Mouse (Mus musculus) neural tube, embryonic 11.5 days (tissue): Measurements from ENCODE around the gene Cct2. TPM values are rescaled to one million over a fixed set of nuclear protein-coding genes. Genes with fewer than 3 reads are reported as not detected.
A peak's percentile ranks its signal among the peaks of the same experiment; 100 is the strongest.

ENCODE experiments used
- ATAC-seq: fragments of 200-750 bp; cut with Nextera tagmentation; 2 replicates; pipeline ENCODE4 v1.8.0; 2017; ENCODE audit warnings: moderate number of reproducible peaks, mild to moderate bottlenecking, moderate TSS enrichment, moderate library complexity; ENCODE audit not compliant: insufficient read depth, low FRiP score, low TSS enrichment
- DNase-seq: peaks from one replicate; pipeline ENCODE4 v3.0.0-alpha.2; 2015; ENCODE audit warnings: low spot score
- H3K27ac ChIP-seq: fragments of 300-500 bp; sonication (generic); 2 replicates; pipeline ENCODE4 v1.5.1; 2014; ENCODE audit warnings: low read depth, mild to moderate bottlenecking, low read length
- H3K27me3 ChIP-seq: fragments of 300-500 bp; sonication (generic); 2 replicates; pipeline ENCODE4 v1.6.1; 2014; ENCODE audit warnings: mild to moderate bottlenecking, low read length, mixed read lengths; ENCODE audit not compliant: control insufficient read depth, insufficient read depth
- H3K36me3 ChIP-seq: fragments of 300-500 bp; sonication (generic); 2 replicates; pipeline ENCODE4 v1.6.1; 2014; ENCODE audit warnings: mild to moderate bottlenecking, low read length, moderate library complexity, mixed read lengths; ENCODE audit not compliant: control insufficient read depth, insufficient read depth
- H3K4me1 ChIP-seq: fragments of 300-500 bp; sonication (generic); 2 replicates; pipeline ENCODE4 v1.6.1; 2014; ENCODE audit warnings: low read length, mixed read lengths; ENCODE audit not compliant: control insufficient read depth, insufficient read depth
- H3K4me2 ChIP-seq: fragments of 300-500 bp; sonication (generic); 2 replicates; pipeline ENCODE4 v1.6.1; 2014; ENCODE audit warnings: low read depth, mild to moderate bottlenecking, moderate library complexity
- H3K4me3 ChIP-seq: fragments of 300-500 bp; sonication (generic); 2 replicates; pipeline ENCODE4 v1.5.1; 2014; ENCODE audit warnings: low read depth, low read length
- H3K9ac ChIP-seq: fragments of 300-500 bp; sonication (generic); 2 replicates; pipeline ENCODE4 v1.6.1; 2014; ENCODE audit warnings: mild to moderate bottlenecking, low read length
- H3K9me3 ChIP-seq: fragments of 300-500 bp; sonication (generic); 2 replicates; pipeline ENCODE4 v1.6.1; 2016; ENCODE audit warnings: low read length; ENCODE audit not compliant: control insufficient read depth
- WGBS: fragments of 180-500 bp; shearing (Covaris S2); extraction: QIAGEN DNeasy Blood & Tissue Kit; methylation state at CpG from one replicate; pipeline ENCODE4 v1.1.7; 2014; 5-methylcytosine and 5-hydroxymethylcytosine counted together
- polyA plus RNA-seq: library from polyadenylated mRNA; unstranded; fragments of >200 nt; fragmentation: Nextera tagmentation; extraction: Ambion mirVana; gene quantifications from 2 replicates; pipeline ENCODE4 v1.2.1, GENCODE M21; 2014

Cct2 gene
- polyA plus RNA-seq, 1 experiment from 2014 or later = 353 TPM

DNA sequence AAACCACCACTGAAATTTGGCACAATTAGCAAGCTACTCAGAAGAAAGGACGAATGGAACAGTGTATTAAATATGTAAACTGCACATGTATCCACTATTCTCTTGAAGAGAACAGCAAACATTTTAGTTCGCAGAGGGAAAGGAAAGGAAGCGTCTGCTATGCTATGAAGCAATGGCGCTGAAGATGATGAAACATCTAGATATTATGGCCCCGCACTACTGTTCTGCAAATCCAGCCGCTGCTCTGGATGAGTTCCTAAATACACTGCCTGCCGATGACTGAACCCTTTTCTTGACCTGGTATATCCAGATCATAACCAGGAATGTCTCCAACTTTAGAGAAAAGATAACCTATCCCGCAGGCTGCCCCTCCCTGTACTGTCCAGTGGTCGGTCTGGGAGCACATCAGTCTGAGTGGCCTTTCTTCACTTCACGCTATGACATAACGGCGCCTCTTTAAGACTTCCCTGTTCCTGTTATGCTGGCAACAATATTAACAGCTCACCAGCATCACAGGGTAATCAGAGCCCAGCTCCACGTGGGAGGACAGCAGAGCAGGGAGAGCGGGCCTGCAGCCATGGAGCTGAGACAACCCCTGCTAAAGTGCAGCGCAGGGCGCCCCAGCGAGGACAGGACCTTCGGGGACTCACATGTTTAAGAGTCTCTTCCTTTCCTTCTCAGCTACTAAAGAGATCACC is 8.7 kb upstream of the Cct2 start:
- no peak overlapping the region for H3K9ac ChIP-seq
- H3K36me3 ChIP-seq = peaks cover 14% of the 10 kb centered on the region
- no peak overlapping the region for H3K4me2 ChIP-seq
- no peak overlapping the region for H3K4me3 ChIP-seq
- 95% methylated on average over 18 of the region's 18 CpGs for WGBS
- H3K4me1 ChIP-seq = no peaks in the 10 kb centered on the region
- H3K27ac ChIP-seq = no peak overlapping the region
- no peak for DNase-seq
- no peak for ATAC-seq
- no peaks in the 10 kb centered on the region for H3K9me3 ChIP-seq
- H3K27me3 ChIP-seq = no peaks in the 10 kb centered on the region

DNA sequence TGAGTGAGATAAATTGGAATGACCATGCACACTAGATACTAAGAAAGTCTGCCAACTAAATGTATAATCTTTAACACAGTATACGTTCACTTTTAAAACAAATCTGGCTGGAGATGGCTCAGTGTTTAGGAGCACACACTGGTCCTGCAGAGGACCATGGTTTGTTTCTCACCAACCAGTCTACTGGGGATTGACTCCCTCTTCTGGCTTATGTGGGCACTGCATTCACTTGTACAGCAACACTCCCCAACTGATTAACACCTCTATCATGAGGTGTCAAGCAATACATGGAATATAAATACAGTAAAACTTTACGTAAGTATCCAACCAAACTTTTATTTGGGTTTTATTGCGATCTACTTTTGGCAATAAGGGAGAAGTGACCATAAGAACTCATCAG is 5.5 kb upstream of the Cct2 start:
- no peak overlapping the region for H3K4me3 ChIP-seq
- no peak overlapping the region for H3K4me2 ChIP-seq
- WGBS = 95% methylated on average over 3 of the region's 3 CpGs
- H3K36me3 ChIP-seq = peaks cover 7% of the 10 kb centered on the region; the same call in 1 of the 2 replicates
- no peaks in the 10 kb centered on the region for H3K27me3 ChIP-seq
- H3K27ac ChIP-seq = no peak overlapping the region
- no peaks in the 10 kb centered on the region for H3K4me1 ChIP-seq
- no peak for ATAC-seq
- no peaks in the 10 kb centered on the region for H3K9me3 ChIP-seq
- no peak overlapping the region for H3K9ac ChIP-seq
- DNase-seq = no peak

DNA sequence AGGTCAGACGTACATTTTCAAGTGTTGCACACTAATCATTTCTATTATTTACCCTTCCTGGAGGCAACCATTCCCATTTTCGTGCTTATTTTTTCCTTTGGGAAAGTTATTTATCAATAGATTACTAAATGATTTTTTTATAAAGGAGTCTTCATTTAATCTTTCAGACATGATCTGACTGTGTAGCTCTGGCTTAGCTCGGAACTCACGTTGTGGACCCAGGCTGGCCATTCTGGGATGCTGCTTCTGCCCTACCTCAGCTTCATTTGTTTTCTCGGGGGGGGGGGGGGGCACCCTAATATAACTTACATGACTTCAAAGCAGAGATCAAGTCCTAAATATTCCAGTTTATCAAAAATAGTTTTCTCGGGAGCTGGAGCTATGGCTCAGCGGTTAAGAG is 462 bp upstream of the Cct2 start:
- no peak for DNase-seq
- ATAC-seq = peak; percentile 49; the same call in 1 of the 2 replicates
- H3K9ac ChIP-seq = peak overlapping the region; percentile 42; the same call in 1 of the 2 replicates

DNA sequence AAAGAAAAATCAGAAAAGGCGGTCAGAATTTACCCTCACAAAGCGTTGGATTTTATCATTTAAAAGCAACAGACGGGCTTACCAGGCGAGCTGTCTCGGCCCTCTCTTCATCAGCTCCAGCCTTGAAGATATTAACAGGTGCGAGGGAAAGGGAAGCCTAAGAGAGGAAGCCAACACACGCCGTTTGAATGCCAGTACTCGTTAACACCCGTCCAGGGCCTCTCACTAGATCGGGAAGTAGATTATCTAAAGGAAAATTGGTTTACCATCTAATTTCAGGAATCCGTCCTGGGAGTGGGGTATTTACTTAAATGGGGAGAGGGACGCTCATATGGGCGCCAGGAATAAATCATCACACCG is 740 bp downstream of the Cct2 start:
- Histone ChIP-seq H3K4me3 (peak overlapping the region; percentile 87), H3K27ac (peak overlapping the region; percentile 67; the same call in 1 of the 2 replicates), H3K9me3 (no peaks in the 10 kb centered on the region), H3K4me2 (peak overlapping the region; percentile 95), H3K9ac (peak overlapping the region; percentile 82), H3K36me3 (peaks cover 15% of the 10 kb centered on the region), H3K27me3 (no peaks in the 10 kb centered on the region), H3K4me1 (peaks cover 4% of the 10 kb centered on the region; the same call in 1 of the 2 replicates)
- no peak for ATAC-seq
- no peak for DNase-seq
- 3% methylated on average over 15 of the region's 15 CpGs for WGBS

More for the DNA sequence above, 462 bp upstream of the Cct2 start:
- Histone ChIP-seq H3K27ac (no peak overlapping the region), H3K9me3 (no peaks in the 10 kb centered on the region), H3K27me3 (no peaks in the 10 kb centered on the region), H3K36me3 (peaks cover 11% of the 10 kb centered on the region), H3K4me3 (0 out of 2 replicates have a peak overlapping the region, but pooled peaks have one; percentile 12), H3K4me2 (peak overlapping the region; percentile 36), H3K4me1 (peaks cover 4% of the 10 kb centered on the region; the same call in 1 of the 2 replicates)
- WGBS = 12% methylated on average over 7 of the region's 7 CpGs

DNA sequence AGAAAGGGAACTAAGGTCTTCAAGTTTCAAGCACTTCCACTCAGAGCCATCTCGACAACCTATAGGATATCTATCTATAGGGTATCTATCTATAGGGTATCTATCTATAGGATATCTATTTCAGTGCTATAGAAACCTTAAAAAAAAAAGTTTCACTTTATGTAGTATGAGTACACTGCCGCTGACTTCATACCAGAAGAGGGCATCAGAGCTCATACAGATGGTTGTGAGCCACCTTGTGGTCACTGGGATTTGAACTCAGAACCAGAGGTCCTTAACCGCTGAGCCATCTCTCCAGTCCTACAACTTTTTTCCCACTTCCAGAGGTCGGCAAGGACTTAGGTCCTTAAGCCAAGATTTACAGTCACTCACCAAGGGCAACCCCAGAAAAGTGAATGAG is 7.9 kb downstream of the Cct2 start:
- Histone ChIP-seq H3K9ac (no peak overlapping the region), H3K36me3 (peaks cover 46% of the 10 kb centered on the region), H3K4me2 (no peak overlapping the region), H3K27ac (no peak overlapping the region), H3K4me1 (no peaks in the 10 kb centered on the region), H3K4me3 (no peak overlapping the region), H3K9me3 (no peaks in the 10 kb centered on the region), H3K27me3 (no peaks in the 10 kb centered on the region)
- 92% methylated on average over 4 of the region's 4 CpGs for WGBS
- ATAC-seq (no peak), DNase-seq (no peak)

DNA sequence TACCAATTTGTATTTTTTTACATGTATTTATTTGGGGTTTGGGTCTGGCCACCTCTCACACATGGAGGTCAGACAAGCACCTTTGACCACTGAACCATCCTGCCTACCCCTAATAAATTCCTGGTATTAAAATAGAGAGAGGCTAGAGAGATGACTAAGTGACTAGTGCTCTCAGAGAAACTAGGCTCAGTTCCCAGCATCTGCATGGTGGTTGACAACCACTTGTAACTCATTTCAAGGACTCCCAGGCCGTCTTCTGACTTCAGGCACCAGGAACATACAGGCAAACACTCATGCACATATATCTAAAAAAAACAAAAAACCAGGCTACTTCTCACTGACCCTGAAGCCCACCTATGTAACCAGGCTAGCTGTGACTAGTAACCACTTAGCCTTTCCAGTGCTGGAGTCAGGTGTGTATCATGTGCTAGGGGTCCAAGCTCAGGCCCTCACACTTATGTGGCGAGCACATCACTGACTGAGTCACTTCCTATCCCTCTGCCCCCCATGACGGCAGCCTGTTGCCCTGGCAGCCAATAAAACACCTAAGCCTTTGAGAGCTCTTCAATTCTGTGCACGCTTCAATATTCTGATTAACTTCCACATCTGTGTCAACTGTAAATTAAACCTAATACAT is 13.5 kb downstream of the Cct2 start:
- Histone ChIP-seq H3K4me2 (no peak overlapping the region), H3K4me1 (no peaks in the 10 kb centered on the region), H3K4me3 (no peak overlapping the region), H3K9me3 (no peaks in the 10 kb centered on the region), H3K27ac (no peak overlapping the region), H3K9ac (no peak overlapping the region), H3K27me3 (no peaks in the 10 kb centered on the region), H3K36me3 (peaks cover 19% of the 10 kb centered on the region)
- DNase-seq (no peak), ATAC-seq (no peak)
- WGBS = 82% methylated on average over 4 of the region's 4 CpGs

DNA sequence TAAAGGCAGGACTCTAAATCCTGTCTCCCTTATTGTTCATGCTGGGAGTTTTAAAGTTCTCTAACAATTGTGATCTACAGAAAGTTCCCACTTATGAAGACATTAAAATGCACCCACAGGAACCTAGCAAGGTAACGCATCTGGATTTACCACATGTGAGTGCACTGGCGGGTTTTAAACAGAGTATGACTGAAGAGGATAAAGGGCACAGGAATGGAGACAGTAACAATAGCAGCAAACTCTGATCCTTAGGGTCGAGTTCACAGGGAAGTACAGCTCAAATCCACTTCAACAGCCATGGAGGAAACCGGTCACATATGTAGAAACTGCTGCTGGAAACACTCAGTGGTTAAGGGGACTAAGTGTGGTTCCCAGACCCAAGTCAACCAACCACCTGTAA is 14.4 kb downstream of the Cct2 start:
- no peaks in the 10 kb centered on the region for H3K9me3 ChIP-seq
- H3K36me3 ChIP-seq = peaks cover 16% of the 10 kb centered on the region
- no peak overlapping the region for H3K9ac ChIP-seq
- H3K27ac ChIP-seq = no peak overlapping the region
- H3K27me3 ChIP-seq = no peaks in the 10 kb centered on the region
- no peak for ATAC-seq
- H3K4me1 ChIP-seq = no peaks in the 10 kb centered on the region
- WGBS = 79% methylated on average over 4 of the region's 4 CpGs
- DNase-seq = no peak
- H3K4me2 ChIP-seq = no peak overlapping the region
- H3K4me3 ChIP-seq = no peak overlapping the region

DNA sequence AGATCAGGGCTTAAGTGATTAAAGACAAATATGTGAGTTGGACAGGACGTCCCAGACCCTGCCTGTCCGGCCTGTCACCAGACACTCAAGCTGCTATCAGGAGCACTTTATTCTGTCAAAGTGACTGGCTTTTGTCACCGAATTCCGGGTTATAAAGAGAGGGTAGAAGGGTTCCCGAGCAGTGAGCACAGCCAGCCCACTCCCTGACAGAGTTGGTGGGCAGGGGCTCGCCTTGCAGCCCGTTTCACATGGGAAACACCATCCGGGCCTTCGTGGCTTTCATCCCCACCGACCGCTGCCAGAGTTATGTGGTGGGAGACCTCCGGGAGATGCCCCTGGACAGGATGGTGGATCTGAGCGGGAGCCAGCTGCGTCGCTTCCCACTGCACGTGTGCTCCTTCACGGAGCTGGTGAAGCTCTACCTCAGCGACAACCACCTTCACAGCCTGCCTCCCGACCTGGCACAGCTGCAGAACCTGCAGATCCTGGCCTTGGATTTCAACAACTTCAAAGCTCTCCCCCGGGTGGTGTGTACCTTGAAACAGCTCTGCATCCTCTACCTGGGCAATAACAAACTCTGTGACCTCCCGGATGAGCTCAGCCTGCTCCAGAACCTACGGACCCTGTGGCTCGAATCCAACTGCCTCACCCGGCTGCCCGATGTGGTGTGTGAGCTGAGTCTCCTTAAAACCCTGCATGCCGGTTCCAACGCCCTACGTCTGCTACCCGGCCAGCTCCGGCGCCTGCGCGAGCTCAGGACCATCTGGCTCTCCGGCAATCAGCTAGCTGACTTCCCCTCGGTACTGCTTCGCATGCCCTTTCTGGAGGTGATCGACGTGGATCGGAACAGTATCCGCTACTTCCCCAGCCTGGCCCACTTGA is 18.2 kb downstream of the Cct2 start, which contains the start of gene Lrrc10:
TSS of gene Lrrc10 (plus strand) at position 167 of the 882 bp plus-strand sequence.
- DNase-seq (peak; percentile 39), ATAC-seq (no peak)
- H3K27ac ChIP-seq = no peak within 1 kb of the TSS
- no peaks in the 10 kb centered on the region for H3K4me1 ChIP-seq
- no peak within 1 kb of the TSS for H3K9ac ChIP-seq
- H3K4me2 ChIP-seq = peak within 1 kb of the TSS; percentile 27
- no peaks in the 10 kb centered on the region for H3K9me3 ChIP-seq
- no peaks in the 10 kb centered on the region for H3K36me3 ChIP-seq
- no peak within 1 kb of the TSS for H3K4me3 ChIP-seq
- no peaks in the 10 kb centered on the region for H3K27me3 ChIP-seq
- 37% methylated on average over 40 of the region's 40 CpGs for WGBS
